ENCODE assay signal across 17 mouse cellular contexts in genomic region chr12:41436206-41436985, GRCm38 (mm10). TPM values are rescaled to one million over a fixed set of nuclear protein-coding genes. Genes with fewer than 3 reads are reported as not detected.
A peak's percentile ranks its signal among the peaks of the same experiment; 100 is the strongest.
DNase-seq lines count a peak whose midpoint lies in the region; TF ChIP-seq lines count a peak whose summit lies in the region.
"Had no signal": no experiment of that assay in that cellular context is flagged by ENCODE, and none has a peak within 500 bp of the region (broad histone marks: within the 10 kb centered on the region; RNA-seq: fewer than 3 reads in every experiment).

No protein-coding gene starts in this region.

- H3K4me1 ChIP-seq in cerebellum, adult 2 months (ENCODE audit: control insufficient read depth, insufficient read depth, low read length): no peaks in the 10 kb centered on the region
- H3K4me1 ChIP-seq: forebrain, embryonic 12.5 days; heart, embryonic 10.5 days; hindbrain, embryonic 12.5 days had no signal

- H3K27ac ChIP-seq in cerebellum, adult 2 months (ENCODE audit: insufficient read depth, low read length): no peak overlapping the region
- H3K27ac ChIP-seq: embryonic facial prominence, embryonic 12.5 days; forebrain, embryonic 12.5 days; heart, embryonic 10.5 days; hindbrain, embryonic 12.5 days had no signal

- no peak for TF ChIP-seq CTCF in cerebellum, adult 2 months (IDR thresholded peaks at IDR 0.05; ENCODE audit: borderline replicate concordance, insufficient read depth, low read depth, low read length)

- no peak for TF ChIP-seq POLR2A in cerebellum, adult 2 months (IDR thresholded peaks at IDR 0.05; ENCODE audit: borderline replicate concordance, insufficient read depth, low read length)

- peak; percentile 16 to 74 for DNase-seq in layer of hippocampus, adult 18-20 months (ENCODE audit: low spot score in 2 of 2)
- DNase-seq in layer of hippocampus, postnatal 25 days (ENCODE audit: extremely low spot score in 1 of 2, low spot score in 1 of 2): no peak
- DNase-seq in cerebellum, adult 2 months: peak; percentile 18 to 38
- DNase-seq in cerebellum, adult 9-10 months: peak; percentile 48
- DNase-seq in cerebellum, postnatal 25 days: peak; percentile 8 to 12
- no peak for DNase-seq in spleen, postnatal 4 days (ENCODE audit: low spot score in 2 of 2)
- no peak for DNase-seq in right cerebral cortex, postnatal 36 days (ENCODE audit: low spot score in 2 of 2)
- DNase-seq: adrenal gland, adult 2 months; adrenal gland, postnatal 25 days; gastrocnemius, postnatal 10 days; heart, adult 18-20 months; heart, postnatal 10 days; heart, postnatal 4 days had no signal

- 33% methylated on average over 5 of the region's 5 CpGs for WGBS in cerebellum, adult 2 months

- no peaks in the 10 kb centered on the region for H3K27me3 ChIP-seq in cerebellum, adult 2 months (ENCODE audit: control insufficient read depth, insufficient read depth, low read length)
- H3K27me3 ChIP-seq: embryonic facial prominence, embryonic 12.5 days; forebrain, embryonic 12.5 days; hindbrain, embryonic 12.5 days had no signal

- no peak overlapping the region for H3K4me3 ChIP-seq in cerebellum, adult 2 months (replicated peaks; ENCODE audit: insufficient read depth, low read depth, low read length)
- H3K4me3 ChIP-seq: embryonic facial prominence, embryonic 12.5 days; forebrain, embryonic 12.5 days; heart, embryonic 10.5 days; hindbrain, embryonic 12.5 days had no signal

RNA-seq across cellular contexts. Expression of gene Lrrn3, which starts 49.8 kb away (rescaled TPM):
- 10 to 100 TPM; 62.9 to 64.9 TPM for total RNA-seq in layer of hippocampus, adult 18-20 months (2021)
- total RNA-seq in layer of hippocampus, postnatal 25 days (2021): 10 to 100 TPM; 68.6 to 69.6 TPM
- polyA plus RNA-seq in cerebellum, adult 2 months (2012; rRNA removed): 22.8 and 23.2 TPM in 2 replicates

Comparison
In these comparisons a context has a peak if more than half of its experiments do, and no peak if none do; other contexts are left out.
1. DNase-seq: peak in layer of hippocampus, adult 18-20 months (2 of 2), cerebellum, adult 2 months (2 of 2), cerebellum, adult 9-10 months (single experiment) and cerebellum, postnatal 25 days (2 of 2); none in layer of hippocampus, postnatal 25 days (0 of 2), spleen, postnatal 4 days (0 of 2) and right cerebral cortex, postnatal 36 days (0 of 2).